Mouse (Mus musculus) c-Kit-positive CD71-negative TER-119-negative erythroid progenitor cells, embryonic 14.5 days (primary cell): ENCODE data around the gene D10Wsu102e.
A peak's percentile ranks its signal among the peaks of the same experiment; 100 is the strongest.
"Not testable (repeated sequence)": the region's sequence is repeated elsewhere in the genome, so short reads cannot be mapped to it uniquely, and the experiment has no call there.

Experiments
- DNase-seq: peaks from one replicate; pipeline ENCODE4 v3.0.0-alpha.2; 2013; ENCODE audit warnings: low read depth

D10Wsu102e gene

DNA sequence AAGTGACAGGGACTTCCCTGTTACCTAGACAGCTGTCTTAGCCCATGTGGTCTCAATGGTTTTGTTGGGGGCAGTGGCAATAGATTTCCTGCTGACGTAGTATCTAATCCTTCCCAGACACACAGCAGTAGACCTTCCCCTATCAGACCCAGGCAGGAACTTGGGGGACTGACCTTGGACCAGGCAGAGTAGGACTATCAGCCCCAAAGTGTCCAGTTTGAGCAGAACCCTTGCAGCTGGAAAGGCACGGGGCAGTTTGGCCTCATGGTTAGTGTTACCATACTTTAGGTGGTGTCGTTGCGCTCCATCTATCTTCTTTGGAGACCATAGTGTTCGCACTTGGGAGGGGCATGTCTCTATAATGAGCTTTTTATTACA lies 13.7 kb upstream of the D10Wsu102e start:
- DNase-seq = no peak

DNA sequence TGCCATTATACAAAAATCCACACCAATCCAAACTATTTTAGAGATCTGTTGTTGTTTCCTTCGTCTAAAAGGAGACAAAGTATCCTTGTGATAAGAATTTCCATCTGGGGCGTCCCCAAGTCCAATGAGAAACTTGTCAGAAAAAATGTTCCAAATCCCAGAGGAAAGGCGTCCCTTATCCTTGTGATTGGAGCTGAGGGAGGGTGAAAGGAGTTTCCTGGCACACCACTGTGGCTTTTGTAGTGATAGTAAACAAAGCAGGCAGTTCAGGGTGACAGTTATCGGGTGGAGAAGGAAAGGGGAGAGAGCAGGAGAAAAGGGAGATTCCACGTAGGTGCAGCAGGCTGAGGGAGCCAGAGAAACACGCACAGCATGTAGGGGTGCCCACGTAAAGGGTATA lies 12.5 kb upstream of the D10Wsu102e start:
- no peak for DNase-seq

DNA sequence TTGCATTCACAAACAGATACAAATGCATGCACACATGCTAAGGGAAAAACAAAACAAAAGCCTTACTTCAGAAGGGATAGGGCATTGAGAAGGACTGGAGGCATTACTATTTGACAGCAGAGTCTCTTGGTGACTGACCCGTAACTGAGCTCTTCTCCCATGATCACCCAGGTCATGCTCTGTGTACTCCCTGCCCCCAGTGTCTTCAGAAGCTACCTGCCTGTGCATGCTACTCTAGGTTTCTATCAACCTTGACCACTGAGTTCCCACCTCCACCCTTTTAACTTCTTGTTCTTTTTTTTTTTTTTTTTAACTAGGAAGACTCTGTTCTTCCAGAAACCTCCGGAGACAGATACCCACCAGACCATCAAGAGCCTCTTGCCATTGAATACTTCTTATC lies 9.3 kb upstream of the D10Wsu102e start:
- no peak for DNase-seq

DNA sequence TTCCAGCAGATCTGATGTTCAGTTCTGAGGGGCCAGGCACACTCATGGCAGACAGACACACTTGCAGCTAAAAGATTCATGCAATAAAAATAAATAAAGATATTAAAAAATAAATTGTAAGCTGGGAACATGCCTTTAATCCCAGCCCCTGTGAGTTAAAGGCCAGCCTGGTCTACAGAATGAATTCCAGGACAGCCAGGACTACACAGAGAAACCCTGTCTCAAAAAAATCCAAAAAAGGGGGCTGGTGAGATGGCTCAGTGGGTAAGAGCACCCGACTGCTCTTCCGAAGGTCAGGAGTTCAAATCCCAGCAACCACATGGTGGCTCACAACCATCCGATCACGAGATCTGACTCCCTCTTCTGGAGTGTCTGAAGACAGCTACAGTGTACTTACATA lies 8.2 kb upstream of the D10Wsu102e start:
- DNase-seq = not testable (repeated sequence)

DNA sequence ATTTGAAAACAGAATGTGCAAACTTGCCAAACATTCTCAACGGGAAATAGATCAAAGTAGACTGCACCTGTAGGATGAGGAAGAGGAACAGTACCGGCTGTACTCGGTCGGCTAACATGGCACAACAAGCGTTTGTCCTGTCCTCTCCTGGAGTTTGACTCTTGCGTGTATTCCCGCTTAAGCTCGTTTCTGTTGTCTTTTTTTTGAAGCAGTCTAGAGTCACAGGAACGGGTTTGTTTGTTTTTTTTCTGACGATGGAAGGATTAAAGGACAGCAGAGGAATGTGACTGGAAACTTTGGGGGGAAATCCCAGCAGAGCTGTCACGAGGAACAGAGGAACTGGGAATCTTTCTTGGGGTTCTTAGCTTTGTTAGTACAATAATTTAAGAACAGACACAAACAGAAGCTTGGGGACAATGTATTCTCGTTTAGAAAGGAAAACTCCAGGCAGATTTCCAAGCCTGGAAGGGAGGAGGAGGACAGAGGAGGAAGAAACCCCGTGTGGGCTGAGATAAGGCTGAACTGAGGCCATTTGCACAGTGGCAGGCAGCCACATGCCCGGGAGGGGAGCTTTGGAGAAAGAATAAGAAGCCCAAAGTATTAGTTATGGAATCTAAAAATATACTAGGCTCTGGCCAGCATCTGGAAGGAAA lies 6.2 kb upstream of the D10Wsu102e start:
- no peak for DNase-seq

DNA sequence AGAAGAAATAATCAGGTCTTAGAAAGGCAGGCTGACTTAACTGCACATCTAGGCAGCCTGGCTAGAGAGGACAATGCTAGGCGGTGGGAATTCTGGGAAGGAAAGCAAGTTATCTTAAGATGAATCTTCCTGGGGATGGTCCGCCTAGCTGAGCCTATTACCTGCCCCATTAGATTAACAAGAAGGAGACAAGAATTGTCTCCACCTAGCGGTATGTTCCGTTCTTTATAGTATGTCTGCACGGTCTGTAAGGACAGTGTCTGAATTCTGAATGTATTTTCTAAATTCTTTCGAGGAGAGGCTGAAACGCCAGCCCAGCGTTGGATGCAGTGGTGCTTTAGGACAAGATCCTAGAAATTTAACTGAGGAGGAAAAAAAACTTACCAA lies 5.7 kb upstream of the D10Wsu102e start:
- no peak for DNase-seq

DNA sequence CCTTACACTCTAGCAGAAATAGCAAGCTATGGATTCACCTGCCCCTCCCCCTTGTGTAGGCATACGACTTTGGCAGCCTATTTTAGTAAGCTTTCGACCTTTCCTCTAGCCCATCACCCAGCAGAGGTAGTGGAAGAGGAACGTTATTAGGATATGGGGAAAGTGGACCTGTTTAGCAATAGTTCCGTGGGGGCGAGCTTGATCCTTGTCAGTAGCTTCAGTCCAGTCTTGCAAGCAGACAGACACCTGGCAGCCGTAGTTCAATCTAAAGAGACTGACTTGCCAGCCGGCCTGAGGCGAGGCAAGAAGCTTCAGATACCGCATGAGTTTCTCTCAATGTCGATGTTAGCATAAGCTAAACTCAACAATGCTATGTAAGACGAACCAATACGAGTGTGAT lies 3.6 kb upstream of the D10Wsu102e start:
- DNase-seq = no peak

DNA sequence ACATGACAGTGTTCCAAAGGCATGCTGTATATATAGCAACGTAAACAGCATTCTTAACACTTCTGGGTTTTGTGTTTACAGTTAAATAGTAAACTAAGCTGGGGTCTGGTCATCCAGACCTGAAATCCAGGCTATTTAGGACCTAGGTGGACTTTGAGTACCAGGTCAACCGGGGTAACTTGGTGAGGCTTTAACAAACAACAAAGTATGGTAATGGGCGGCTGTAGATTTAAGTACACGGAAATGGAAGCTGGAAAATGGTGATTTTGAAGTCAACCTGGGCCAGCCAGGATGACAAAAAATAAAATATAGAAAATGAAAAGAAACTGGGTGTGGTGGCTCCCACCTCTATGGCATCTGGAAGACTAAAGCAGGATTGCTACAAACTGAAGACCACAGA lies 570 bp upstream of the D10Wsu102e start:
- no peak for DNase-seq

DNA sequence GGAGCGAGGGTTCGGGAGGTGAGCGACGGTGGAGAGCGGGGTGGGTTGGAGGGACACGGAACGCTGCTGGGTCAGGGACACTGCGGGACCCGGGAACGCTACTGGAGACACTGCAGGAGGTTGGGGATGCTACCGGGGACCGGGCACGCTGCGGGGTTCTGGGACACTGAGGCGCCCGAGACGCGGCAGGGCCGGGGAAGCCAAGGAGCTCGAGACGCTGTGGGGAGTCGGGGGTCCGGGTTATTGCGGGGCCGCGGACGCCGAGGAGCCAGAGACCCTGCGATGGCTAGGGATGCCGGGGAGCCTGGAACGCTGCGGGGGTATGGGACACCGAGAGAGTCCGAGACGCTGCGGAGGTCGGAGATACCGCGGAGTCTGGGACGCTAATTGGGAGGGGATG lies 335 bp downstream of the D10Wsu102e start:
- DNase-seq = no peak

DNA sequence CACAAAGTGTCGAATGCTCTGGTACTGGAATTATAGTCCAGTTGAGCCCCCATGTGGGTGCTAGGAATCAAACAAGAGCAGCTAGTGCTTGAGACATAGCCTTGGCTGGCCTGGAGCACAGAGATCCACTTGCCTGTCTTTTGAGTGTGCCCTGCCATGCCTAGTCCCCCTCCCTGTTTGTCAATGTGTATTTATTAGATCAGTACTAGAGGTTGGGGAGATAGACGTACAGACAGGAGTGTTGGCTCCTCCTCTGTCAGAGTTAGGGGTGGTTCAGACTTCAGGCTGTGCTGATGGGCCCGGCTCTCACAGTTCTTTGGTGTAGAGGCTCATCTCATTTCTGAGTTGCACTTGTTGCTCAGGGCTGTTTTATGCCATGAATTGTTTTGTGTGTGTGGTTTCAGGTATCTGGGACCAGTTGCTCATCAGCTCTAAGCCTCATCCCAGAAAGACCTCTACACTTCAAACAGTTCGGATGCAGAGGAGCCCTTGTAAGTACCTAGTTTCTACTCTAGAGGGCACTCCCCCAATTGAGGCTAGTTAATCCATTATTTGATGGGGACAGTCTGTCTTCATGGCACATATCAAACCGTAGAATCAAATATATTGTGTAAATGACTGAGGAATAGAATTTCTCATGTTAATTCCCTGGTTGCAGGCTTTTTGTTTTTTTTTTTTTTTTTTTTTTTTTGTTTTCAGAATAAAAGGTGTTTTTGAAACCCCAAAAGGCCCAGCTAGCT lies 1.8 kb downstream of the D10Wsu102e start:
- peak; percentile 34 for DNase-seq

DNA sequence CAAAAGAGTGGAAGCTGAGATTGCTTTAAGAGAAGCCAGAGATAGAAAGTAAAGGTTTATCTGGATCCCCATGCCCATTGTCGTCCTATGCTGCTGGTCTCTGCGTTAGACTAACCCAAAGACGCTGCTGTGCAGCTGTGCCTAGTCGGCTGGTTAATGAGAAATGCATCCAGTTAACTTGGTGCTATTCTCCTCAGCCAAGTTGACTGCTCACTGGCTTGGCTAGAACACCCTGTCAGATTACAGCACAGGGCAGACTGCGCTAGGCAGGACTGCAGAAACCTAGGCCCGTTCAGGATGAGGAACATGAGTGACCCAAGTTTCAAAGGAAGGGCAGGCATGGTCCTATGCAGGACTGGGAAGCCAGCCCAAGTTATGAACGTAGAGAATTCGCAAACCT lies 3.4 kb downstream of the D10Wsu102e start:
- no peak for DNase-seq

DNA sequence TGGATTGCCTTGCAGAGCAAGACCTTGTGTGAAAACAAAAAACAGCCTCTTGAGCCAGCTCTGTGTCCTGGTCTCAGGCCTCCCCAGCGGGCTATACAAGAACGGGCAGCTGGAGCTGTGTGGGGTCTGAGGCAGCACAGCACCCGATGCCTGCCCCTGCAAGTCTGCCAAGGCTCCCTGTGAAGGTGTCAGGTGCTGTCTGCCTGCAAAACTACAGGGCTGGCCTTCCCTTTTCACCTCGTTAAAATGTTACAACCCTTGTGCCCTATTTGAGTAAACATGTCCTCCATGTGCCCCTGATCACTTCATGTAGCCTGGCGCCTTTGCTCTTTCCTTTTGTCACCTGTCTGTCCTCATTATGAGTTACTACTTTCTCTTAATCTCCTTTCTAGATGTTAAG lies 8.9 kb downstream of the D10Wsu102e start:
- no peak for DNase-seq

DNA sequence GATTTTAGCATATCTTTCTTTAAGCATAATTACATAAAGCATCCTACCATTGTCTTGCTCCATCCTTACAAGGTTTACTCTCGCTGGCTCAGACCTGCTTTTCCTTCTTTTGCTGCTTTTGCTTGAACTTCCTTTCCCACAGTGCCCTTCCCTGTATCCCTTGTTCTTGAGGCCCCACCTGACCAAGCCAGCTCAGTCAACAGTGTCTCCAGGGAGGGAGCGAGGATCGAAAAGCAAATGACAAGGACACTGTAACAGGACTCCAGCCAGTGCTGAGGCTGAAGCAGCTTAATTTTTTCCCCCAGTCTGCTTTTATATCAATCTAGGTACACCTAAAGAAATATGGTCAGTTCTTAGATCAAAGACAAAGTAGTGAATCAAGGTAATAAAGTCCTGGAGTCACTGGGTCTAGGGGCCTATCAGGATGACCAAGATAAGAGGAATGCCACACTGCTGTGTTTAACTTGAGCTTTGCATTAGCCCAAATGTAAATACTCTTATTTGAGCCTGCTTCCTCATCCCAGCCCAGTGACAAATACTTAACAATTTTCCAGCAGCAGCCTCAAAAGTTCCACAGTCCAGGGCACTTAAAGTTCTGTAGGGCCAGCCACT lies 14.1 kb downstream of the D10Wsu102e start:
- DNase-seq = no peak

DNA sequence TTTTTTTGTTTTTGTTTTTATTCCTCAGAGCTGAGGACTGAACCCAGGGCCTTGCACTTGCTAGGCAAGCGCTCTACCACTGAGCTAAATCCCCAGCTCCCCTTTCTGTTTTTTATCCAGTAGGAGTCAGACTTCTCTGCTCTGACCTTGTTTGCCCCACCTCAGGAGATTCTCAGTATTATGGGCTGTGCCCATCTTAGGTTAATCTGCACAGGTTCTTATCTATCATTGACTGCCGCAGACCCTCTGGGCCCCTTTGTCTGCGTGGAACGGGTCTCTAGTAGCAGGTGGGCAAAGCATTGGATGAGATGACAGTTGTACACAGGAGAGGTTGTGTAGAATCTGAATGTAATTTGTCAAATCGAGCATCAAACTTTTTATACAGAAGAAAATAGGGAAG lies 15.4 kb downstream of the D10Wsu102e start:
- DNase-seq = not testable (repeated sequence)

DNA sequence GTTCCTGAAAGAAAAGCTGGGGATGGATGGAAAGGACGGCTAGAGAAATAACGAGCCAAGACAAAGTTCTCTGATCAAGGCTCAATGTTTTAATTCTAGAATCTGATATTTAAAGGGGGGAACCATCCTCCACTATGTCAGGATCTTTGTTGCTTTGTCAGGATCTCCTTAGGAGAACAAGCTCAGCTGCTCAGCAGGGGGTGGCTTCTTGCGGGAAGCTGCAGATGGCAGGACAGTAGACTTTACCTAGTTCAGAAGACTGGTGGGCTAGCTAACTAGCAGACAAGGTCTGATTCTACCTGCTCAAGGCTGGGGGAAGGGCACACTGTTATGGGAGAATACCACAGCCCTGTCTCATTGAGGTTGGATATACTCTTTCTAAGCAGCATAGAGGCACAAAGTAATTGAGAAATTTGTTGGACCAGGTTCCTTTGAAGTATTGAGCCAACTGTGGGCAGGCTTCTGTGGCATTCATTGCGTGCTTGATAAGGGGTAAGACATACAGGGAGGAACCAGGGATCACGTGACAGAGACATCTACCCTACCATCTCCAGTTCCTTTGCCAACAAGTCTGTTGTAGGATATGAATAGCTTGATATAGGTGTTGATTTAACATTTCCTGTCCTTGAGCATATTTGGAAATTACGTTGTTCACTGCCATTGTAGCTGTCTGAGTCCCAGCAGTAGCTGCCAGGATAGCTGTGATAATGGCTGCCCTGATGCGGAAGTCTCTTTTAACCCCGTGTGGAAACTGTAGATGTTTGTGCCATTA lies 17.1 kb downstream of the D10Wsu102e start:
- no peak for DNase-seq

DNA sequence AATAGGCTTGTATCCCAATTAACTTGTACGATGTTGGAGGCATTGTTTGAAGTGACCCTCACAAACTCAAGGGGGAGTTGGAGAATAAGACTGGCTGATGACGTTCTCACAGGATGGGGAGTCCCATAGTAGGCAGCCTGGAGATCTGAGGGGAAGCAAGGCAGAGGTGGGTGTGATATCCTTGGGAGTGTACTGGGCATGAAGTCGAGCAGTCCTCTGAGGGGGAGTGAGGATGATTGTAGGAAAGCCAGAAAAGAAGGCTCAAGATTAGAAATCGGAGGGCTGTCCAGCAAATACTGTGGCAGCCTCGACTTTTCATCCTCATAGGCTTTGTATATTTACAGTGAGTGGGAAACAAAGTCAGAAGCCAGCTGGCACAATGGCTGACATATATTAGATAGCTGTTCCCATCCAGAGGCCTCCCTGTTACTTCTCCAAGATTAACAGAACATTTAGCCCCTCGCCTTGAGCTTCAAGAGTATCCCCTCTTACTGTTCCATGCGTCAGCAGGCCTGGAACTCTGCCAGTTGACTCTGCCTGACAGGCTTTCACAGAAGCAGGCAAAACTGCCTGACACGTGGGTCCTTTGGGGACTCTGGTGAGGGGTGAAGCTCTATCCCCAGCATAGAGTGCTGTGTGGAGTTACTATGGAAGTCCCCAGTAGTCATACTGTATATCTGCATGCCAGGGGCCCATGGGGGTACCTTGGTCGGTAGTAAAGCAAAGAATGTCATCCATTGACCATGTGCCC lies 18.2 kb downstream of the D10Wsu102e start:
- no peak for DNase-seq

DNA sequence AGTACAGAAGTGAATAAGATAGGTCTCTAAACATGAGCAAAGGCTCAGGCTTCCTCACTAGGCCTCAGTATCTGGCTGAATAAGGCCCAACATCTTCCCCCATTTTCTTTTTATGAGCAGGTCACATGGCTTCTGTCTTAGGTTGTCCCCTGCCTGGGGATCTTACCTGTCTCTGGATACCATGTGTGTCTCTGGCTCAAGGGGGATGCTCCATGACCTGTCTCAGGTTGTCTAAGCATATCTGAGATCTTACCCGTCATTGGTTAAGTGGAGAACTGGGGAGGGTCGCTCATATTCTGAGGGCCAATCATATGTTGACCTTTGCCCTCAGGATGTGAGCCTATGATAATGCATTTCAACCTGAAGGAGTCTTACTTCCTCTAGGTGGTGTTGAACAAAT lies 20.5 kb downstream of the D10Wsu102e start:
- DNase-seq = no peak

DNA sequence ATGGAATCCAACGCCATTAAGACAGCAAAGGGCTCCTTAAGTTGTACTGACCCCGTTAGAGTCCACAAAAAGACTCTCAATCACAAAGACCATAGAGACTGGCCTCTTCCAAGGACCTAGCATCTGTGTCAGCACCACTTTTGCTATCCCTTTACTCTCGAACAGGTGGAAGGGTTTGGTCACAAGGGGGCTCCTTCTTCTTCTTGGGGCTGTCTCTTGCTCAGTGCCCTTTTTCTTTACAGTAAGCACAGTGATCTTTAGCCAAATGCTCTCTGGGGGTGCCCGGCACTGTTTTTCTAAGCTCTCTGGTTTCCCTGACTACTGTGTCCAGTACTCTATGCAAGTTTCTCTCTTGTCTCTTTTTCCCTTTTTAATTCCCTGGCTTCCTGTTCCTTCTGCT lies 22.5 kb downstream of the D10Wsu102e start:
- DNase-seq = no peak

DNA sequence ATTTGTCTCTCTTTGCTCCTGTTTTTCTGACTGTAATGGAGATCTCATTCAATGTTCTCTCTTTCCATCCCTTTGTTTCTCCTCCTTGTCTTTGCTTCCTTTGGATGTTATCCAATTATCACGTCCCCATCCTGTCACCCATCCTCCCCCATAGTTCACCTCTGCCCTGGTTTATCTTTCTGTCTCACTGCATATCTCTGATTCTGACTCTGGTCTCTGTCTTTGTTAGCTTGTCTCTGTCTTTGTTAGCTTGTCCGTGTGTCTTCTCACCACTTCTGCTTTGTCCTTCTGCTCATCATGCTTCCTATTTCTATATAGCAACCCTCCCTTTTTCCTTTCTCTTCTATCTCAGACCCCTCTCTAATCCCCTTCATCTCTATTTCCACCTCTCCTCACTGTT lies 23.0 kb downstream of the D10Wsu102e start:
- no peak for DNase-seq

DNA sequence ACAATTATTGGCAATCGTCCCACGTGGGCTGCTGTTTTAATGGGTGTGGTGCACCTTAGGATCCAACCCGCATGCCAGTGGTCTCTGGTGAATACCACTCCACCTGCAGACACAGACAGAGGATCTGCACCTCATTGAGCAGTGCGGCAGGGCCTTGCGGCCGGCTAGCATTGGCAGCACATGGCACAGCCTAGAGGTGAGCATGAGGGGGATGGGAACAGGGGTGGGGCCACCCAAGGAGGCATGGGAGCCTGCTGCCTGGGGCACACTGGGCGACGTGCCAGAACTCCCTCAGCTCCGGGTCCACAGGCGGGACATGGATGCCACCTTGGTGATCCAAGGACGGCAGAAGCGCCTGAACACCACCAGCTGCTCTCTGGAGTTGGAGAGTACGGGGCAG lies 23.8 kb downstream of the D10Wsu102e start:
- no peak for DNase-seq

DNA sequence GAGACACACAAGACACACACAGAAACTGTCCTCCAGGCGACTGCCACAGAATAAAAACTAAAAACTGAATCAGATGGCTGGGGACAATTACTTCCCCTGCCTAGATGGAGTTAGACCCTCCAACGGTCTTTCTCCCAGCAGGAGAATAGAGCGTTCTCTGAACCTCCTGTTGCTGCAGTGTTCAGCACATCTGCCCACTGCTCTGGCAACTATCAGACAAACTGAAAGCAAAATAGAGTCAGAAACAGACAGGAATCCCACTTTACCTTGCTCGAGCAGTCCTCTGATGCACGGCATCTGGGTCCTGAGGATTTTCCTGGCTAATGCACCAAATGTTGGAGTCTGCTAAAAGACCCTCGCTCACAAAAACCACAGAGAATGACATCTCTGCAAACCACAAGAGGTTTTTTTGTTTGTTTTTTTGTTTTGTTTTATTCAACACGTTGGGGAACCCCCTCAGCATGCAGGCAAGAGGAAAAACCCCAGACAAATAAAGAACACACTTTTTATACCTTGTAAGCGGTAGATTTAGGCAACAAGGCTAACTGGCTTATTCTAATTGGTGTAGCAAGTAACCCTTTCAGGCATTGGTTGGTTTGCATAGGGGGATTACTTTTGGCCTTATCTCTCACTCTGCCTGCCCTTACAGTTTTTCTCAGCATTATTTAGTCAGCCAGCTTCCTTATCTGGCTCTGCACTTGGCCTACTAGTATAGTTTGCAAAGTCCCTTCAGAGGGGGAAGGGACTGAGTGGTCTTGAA lies 24.6 kb downstream of the D10Wsu102e start:
- DNase-seq = no peak
